Mouse (Mus musculus): ENCODE results near the gene Phpt1. TPM values are rescaled to one million over a fixed set of nuclear protein-coding genes. Genes with fewer than 3 reads are reported as not detected.
A peak's percentile ranks its signal among the peaks of the same experiment; 100 is the strongest.

The Phpt1 gene
- total RNA-seq, 2 experiments from 2014 or later: 63.0 to 70.0 TPM

DNA sequence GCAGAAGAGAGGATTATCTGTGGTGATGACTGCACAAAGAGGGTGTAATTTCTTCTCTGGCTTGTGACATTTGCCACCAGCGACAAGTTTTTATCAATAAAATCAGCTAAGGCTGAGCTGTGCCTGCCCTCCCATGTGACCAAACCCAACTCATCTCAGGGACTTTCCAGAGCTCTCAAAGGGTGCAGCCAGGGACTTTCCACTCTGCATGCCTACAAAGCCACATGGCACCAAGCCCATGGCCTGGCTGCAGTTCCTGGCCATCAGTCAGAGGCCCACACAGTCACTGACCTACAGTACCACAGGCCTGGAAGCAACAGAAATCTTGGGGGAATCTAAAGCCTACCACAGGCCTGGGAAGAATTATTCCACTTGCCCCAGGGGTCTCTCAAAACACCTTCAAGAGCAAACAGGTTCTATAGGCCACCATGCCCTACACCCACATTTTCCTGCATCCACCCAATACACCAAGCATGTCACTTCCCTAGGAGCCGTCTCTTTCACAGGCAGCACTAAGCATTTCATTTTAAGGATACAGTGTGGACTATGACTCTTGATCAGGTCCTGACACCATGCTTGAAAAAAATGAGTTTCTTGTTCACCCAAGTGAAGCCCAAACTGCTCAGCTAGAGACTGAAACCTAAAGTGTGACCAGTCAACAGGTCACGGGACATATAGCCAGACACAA, 40.7 kb downstream of the Phpt1 start:
- DNase-seq (ENCODE audit: low spot score): peak; percentile 72
- intact Hi-C loops (cut with DNase I): no loop called here

DNA sequence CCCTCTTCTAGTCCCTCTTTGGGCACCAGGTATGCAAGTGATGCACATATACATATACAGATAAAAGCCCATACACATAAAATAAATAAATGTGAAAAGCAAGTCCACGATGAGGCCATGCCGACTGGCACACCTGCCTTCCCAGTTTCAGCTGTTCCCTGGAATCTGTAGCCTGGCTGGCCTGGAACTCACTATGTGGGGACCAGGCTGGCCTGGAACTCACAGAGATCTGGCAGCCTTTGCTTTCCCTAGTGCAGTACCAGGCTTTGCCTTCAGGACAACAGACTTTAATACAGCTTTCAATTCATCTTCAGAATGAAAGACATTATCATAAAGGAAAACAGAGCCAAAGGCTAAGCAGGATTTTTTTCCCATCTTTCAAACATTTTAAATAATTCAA, 41.3 kb downstream of the Phpt1 start:
- DNase-seq (ENCODE audit: low spot score): no peak
- intact Hi-C loops (cut with DNase I): no loop called here

DNA sequence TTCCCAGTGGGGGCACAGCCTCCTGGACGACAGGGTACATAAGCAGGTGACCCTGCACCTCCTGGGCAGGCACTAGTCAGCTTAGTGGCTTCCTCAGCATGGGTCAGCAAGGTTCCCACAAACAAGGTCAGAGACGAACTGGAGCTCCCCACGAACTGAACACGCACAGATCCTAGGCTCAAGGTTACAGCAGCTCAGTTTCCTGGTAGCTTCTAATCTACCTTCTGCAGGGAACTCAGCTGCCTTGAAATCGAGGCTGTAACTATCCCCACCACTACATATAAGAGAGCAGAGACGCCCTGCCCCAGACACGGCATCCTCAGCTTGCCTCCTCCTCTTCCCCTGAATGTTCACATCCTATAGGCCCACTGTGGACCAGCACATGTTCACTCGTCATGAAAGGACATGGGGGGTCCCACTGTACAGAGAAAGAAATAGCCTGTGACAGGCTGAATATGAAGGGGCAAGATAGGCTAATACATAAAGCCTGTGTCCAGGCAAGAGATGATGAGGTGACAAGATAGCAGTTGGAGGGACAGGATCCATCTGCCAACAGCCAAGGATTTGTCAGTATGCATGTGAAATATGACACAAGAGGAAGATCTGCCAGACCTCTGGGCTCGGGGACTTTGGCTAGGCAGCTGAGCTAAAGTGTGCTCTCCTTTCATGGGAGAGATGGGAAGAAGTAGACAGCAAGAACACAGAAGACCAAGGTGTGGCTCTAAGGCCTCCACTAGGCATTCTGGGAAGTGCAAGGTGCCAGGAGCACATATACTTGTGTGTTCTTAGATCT, 48.3 kb downstream of the Phpt1 start:
- no peak for DNase-seq (ENCODE audit: low spot score)
- intact Hi-C loops (cut with DNase I): no loop called here

Other genes starting within 250 kb of the Phpt1 start
- gene Man1b1, start 242.9 kb downstream of the Phpt1 start, total RNA-seq (2021): 10 to 100 TPM; 18.0 to 20.9 TPM
- gene Dpp7, start 218.9 kb downstream of the Phpt1 start, total RNA-seq (2021): 1 to 10 TPM; 3.0 to 3.4 TPM
- gene Uap1l1, start 209.5 kb downstream of the Phpt1 start, total RNA-seq (2021): 1 to 10 TPM; 4.0 to 6.1 TPM
- gene Sapcd2, start 202.9 kb downstream of the Phpt1 start, total RNA-seq (2021): under 1 TPM; 0.16 to 0.50 TPM
- 10 to 100 TPM; 10.8 to 13.9 TPM for gene Entpd2, start 179.3 kb downstream of the Phpt1 start, total RNA-seq (2021)
- gene Npdc1, start 175.9 kb downstream of the Phpt1 start, total RNA-seq (2021): 10 to 100 TPM; 25.1 to 27.7 TPM
- under 1 TPM in 1 of 2 experiments, not detected in 1; 0.34 TPM for gene Fut7, start 152.0 kb downstream of the Phpt1 start, total RNA-seq (2021)
- gene Abca2, start 146.5 kb downstream of the Phpt1 start, total RNA-seq (2021): 10 to 100 TPM; 31.2 to 36.2 TPM
- gene Clic3, start 118.4 kb downstream of the Phpt1 start, total RNA-seq (2021): 1 to 10 TPM; 2.4 to 3.6 TPM
- gene Paxx, start 114.1 kb downstream of the Phpt1 start, total RNA-seq (2021): 10 to 100 TPM; 17.4 to 20.8 TPM
- 100 to 1,000 TPM; 117 to 160 TPM for gene Ptgds, start 105.2 kb downstream of the Phpt1 start, total RNA-seq (2021)
- gene Lcn12, start 81.3 kb downstream of the Phpt1 start, total RNA-seq (2021): not detected
- gene Fbxw5, start 74.5 kb downstream of the Phpt1 start, total RNA-seq (2021): 10 to 100 TPM; 85.7 to 91.2 TPM
- under 1 TPM; 0.73 to 0.75 TPM for gene C8g, start 73.5 kb downstream of the Phpt1 start, total RNA-seq (2021)
- gene Traf2, start 28.3 kb downstream of the Phpt1 start, total RNA-seq (2021): 10 to 100 TPM; 15.4 to 17.3 TPM
- 100 to 1,000 TPM; 209 to 218 TPM for gene Edf1, start 17.4 kb downstream of the Phpt1 start, total RNA-seq (2021)
- gene Mamdc4, start 379 bp downstream of the Phpt1 start, total RNA-seq (2021): 1 to 10 TPM; 1.3 to 3.2 TPM
- under 1 TPM; 0.08 to 0.10 TPM for gene Ajm1, start 6.5 kb upstream of the Phpt1 start, total RNA-seq (2021)
- gene Rabl6, start 33.3 kb upstream of the Phpt1 start, total RNA-seq (2021): 10 to 100 TPM; 61.8 to 66.1 TPM
- not detected for gene Ccdc183, start 42.5 kb upstream of the Phpt1 start, total RNA-seq (2021)
- gene Tmem141, start 46.8 kb upstream of the Phpt1 start, total RNA-seq (2021): 10 to 100 TPM; 27.9 to 31.6 TPM
- gene Fcna, start 52.8 kb upstream of the Phpt1 start, total RNA-seq (2021): 1 to 10 TPM; 4.8 to 5.8 TPM
- gene Lcn8, start 77.9 kb upstream of the Phpt1 start, total RNA-seq (2021): under 1 TPM; 0.73 to 0.99 TPM
- not detected for gene Lcn5, start 82.7 kb upstream of the Phpt1 start, total RNA-seq (2021)
- not detected for gene Lcn6, start 101.6 kb upstream of the Phpt1 start, total RNA-seq (2021)
- gene Lcn10, start 107.5 kb upstream of the Phpt1 start, total RNA-seq (2021): not detected
- not detected for gene Obp2a, start 124.8 kb upstream of the Phpt1 start, total RNA-seq (2021)
- 10 to 100 TPM in 1 of 2 experiments, 1 to 10 TPM in 1; 9.7 to 13.7 TPM for gene Bmyc, start 131.5 kb upstream of the Phpt1 start, total RNA-seq (2021)
- not detected for gene Obp2b, start 161.8 kb upstream of the Phpt1 start, total RNA-seq (2021)
- gene Lcn3, start 190.3 kb upstream of the Phpt1 start, total RNA-seq (2021): not detected
- not detected for gene Lcn11, start 201.8 kb upstream of the Phpt1 start, total RNA-seq (2021)
- gene Gm13539, start 207.0 kb upstream of the Phpt1 start, total RNA-seq (2021): not detected
- gene Glt6d1, start 240.6 kb upstream of the Phpt1 start, total RNA-seq (2021): not detected
- not detected for gene Lcn9, start 247.9 kb upstream of the Phpt1 start, total RNA-seq (2021)